Mouse (Mus musculus) liver, embryonic 14.5 days (tissue): ENCODE measurements around the gene Runx2.

Source experiments
- CTCF ChIP-seq: IDR thresholded peaks from 2 replicates; pipeline ENCODE4 v1.5.1; 2016; ENCODE audit warnings: antibody characterized with exemption, low read depth, control low read depth
- EP300 ChIP-seq: IDR thresholded peaks from 2 replicates; pipeline ENCODE4 v1.6.1; 2016; ENCODE audit warnings: antibody characterized with exemption, low read depth

GRCm38 (mm10) chr17:44566992-44567391, 247.6 kb downstream of the Runx2 start:
- TF ChIP-seq CTCF (no peak), EP300 (no peak)
